Mouse (Mus musculus): ENCODE data around the gene Rps4x. TPM values are rescaled to one million over a fixed set of nuclear protein-coding genes. Genes with fewer than 3 reads are reported as not detected.
"Not testable (repeated sequence)": the region's sequence is repeated elsewhere in the genome, so short reads cannot be mapped to it uniquely, and the experiment has no call there.

The Rps4x gene
- total RNA-seq (2021): 100 to 1,000 TPM; 559 to 636 TPM

DNA sequence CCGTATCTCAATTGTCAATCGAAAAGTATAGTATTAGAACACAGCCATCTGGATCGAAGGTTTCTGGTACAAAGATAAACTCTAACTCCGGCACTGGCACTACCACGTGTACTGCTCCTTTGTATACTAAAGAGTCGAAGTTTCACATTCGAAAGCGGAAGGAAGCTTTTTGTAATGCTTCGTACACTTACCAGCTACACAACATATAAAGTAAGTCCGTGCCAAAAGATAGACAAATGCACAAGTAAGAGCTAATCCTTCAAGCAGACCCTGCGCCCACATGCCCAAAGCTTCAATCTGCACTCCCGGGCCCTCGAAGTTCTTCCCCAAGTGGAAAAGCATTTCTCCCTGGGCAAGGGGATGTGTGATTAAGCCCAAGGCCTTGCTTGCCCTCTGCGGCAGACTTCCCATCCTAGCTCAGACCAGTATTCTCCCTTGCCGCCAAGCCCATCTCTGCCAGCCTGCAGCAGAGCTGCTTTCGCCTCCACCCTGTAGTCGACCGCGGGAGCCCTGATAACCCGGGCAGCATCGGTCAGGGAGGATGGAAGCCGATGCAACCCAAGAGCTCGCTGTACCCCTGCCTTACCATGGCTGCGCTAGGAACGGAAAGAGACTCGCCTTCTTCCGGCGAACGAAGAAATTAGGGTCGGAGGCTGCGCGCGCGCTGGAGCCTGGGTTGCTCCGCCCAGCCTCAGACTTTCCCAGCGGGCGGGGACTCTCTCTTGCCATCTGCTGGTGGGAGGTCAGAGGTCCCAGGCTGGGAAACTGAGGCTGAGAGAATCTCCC, at the start of gene Rps4x:
Gene Rps4x (minus strand): TSS at position 683 of the 786 bp plus-strand sequence.
- DNase-seq (ENCODE audit: extremely low spot score in 1 of 2, low spot score in 2 of 2): peak; percentile 79 to 87
- intact Hi-C loops (cut with DNase I): no loop called here

GRCm38 (mm10) chrX:102219126-102219525, 29.9 kb upstream of the Rps4x start:
- no peak for DNase-seq (ENCODE audit: extremely low spot score in 1 of 2, low spot score in 2 of 2)
- intact Hi-C loops (cut with DNase I): no loop called here

- not testable (repeated sequence) for DNase-seq (ENCODE audit: extremely low spot score in 1 of 2, low spot score in 2 of 2)
These were observed 26.2 kb upstream of the Rps4x start for GRCm38 (mm10) chrX:102215356-102215755.

GRCm38 (mm10) chrX:102190840-102191239, 1.6 kb upstream of the Rps4x start:
- no peak for DNase-seq (ENCODE audit: extremely low spot score in 1 of 2, low spot score in 2 of 2)
- intact Hi-C loops (cut with DNase I): no loop called here

More at GRCm38 (mm10) chrX:102215356-102215755, 26.2 kb upstream of the Rps4x start:
- intact Hi-C loops (cut with DNase I): not testable (repeated sequence)

GRCm38 (mm10) chrX:102189581-102189980, 387 bp upstream of the Rps4x start:
- intact Hi-C loops (cut with DNase I): no loop called here
- no peak for DNase-seq (ENCODE audit: extremely low spot score in 1 of 2, low spot score in 2 of 2)

- no peak for DNase-seq (ENCODE audit: extremely low spot score in 1 of 2, low spot score in 2 of 2)
- intact Hi-C loops (cut with DNase I): no loop called here
These were observed 2.0 kb downstream of the Rps4x start for GRCm38 (mm10) chrX:102187023-102187699.

- DNase-seq (ENCODE audit: extremely low spot score in 1 of 2, low spot score in 2 of 2): no peak
- intact Hi-C loops (cut with DNase I): no loop called here
These were observed 6.6 kb downstream of the Rps4x start for GRCm38 (mm10) chrX:102182575-102182974.

GRCm38 (mm10) chrX:102175538-102176287, 13.5 kb downstream of the Rps4x start:
- intact Hi-C loops (cut with DNase I): no loop called here
- DNase-seq (ENCODE audit: extremely low spot score in 1 of 2, low spot score in 2 of 2): no peak

- DNase-seq (ENCODE audit: extremely low spot score in 1 of 2, low spot score in 2 of 2): no peak
- intact Hi-C loops (cut with DNase I): no loop called here
These were observed 18.3 kb downstream of the Rps4x start for GRCm38 (mm10) chrX:102170900-102171299.

DNA sequence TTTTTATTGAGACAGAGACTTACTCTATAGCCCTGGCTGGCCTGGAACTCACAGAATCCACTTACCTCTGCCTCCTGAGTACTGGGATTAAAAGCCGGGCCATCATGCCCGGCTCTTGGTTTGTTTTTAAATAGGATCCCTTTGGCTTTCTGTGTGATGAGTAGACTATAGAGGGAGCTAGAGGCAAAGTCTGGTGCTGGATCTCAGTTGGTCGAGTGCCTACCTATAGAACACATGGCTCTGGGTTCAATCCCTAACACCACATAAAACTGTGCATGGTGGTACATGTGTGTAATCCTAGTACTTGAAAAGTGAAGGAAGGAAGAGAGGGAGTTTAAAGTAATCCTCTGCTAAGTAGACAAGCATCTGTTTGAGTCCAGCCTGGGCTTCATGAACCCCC, 19.1 kb downstream of the Rps4x start:
- intact Hi-C loops (cut with DNase I): no loop called here
- DNase-seq (ENCODE audit: extremely low spot score in 1 of 2, low spot score in 2 of 2): no peak

DNA sequence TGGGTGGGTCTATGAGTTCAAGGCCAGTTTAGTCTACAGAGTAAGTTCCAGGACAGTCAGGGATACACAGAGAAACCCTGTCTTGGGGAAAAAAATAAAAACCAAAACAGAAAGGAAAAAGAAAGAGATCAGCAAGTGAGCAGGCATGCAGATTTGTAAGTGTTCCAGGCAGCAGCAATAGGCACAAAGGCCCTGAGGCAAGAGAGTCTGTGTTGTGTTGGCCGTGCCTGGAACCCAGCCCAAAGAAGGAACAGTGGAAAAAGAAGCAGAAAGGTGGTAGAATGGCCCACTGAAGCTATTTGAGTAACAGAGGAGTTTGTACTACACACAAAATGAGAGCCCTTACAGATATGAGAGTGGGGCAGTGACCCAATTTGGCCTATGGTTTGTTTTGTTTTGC, 19.5 kb downstream of the Rps4x start:
- intact Hi-C loops (cut with DNase I): no loop called here
- no peak for DNase-seq (ENCODE audit: extremely low spot score in 1 of 2, low spot score in 2 of 2)

- intact Hi-C loops (cut with DNase I): no loop called here
These were observed 22.2 kb downstream of the Rps4x start for GRCm38 (mm10) chrX:102166986-102167385.

GRCm38 (mm10) chrX:102166521-102166920, 22.7 kb downstream of the Rps4x start:
- DNase-seq (ENCODE audit: extremely low spot score in 1 of 2, low spot score in 2 of 2): no peak
- intact Hi-C loops (cut with DNase I): no loop called here

More at GRCm38 (mm10) chrX:102166986-102167385, 22.2 kb downstream of the Rps4x start:
- DNase-seq (ENCODE audit: extremely low spot score in 1 of 2, low spot score in 2 of 2): no peak

DNA sequence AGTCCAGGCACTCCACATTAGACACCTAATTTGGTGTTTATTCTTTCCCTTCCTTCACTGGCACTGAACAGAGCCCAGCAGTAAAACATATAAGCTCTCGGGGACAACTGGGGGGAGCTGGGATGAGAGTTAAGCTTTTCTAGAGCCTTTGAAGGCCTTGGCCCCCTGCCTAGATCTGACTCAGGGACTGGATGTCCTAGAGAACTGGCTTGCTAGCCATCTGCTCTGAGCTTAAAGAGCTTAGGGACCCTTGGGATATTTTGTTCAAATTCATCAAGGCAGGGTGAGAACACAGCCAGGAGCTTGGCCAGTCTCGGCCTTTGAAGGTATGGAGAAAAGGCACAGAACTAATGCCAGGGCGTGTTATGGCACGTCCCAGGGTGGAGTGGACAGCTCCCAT, 25.7 kb downstream of the Rps4x start:
- intact Hi-C loops (cut with DNase I): no loop called here
- DNase-seq (ENCODE audit: extremely low spot score in 1 of 2, low spot score in 2 of 2): no peak

DNA sequence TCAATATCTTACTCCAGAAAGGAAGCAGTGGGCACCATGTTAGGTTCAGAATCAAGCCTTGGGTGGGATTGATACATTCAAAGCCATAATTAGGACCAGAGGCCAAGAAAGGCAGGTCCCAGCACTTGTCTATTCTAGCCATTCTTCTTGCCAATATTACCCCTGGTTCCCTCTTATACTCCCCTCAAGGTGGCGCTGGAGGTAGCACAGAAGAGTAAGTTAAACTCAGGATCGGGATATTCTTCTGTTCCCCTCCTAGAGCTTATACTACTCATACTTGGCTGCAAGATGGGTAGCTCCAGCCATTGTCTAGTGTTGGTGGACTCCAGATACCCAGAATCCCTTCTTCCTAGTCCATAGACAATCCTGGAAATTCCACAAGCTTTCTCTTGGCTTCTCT, 26.1 kb downstream of the Rps4x start:
- DNase-seq (ENCODE audit: extremely low spot score in 1 of 2, low spot score in 2 of 2): no peak
- intact Hi-C loops (cut with DNase I): no loop called here

GRCm38 (mm10) chrX:102160528-102160927, 28.7 kb downstream of the Rps4x start:
- DNase-seq (ENCODE audit: extremely low spot score in 1 of 2, low spot score in 2 of 2): no peak
- intact Hi-C loops (cut with DNase I): no loop called here

DNA sequence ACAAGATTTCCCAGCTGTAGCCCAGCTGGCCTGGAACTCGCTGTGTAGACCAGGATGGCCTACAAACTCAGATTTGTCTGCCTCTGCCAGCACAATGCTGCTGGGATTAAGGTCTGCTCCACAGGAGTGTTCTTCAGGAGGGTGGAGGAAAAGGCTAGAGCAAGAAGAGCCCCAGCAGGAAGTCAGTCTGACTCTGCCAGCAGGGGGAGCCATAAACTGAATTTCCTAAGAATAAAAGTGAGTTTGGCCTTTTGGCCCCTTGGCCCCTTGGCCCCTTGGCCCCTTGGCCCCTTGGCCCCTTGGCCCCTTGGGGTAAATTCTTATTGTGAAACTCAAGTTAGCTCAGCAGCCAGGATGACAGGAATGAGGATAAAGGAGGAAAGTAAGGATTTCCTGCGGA, 29.4 kb downstream of the Rps4x start:
- DNase-seq (ENCODE audit: extremely low spot score in 1 of 2, low spot score in 2 of 2): no peak
- intact Hi-C loops (cut with DNase I): no loop called here

DNA sequence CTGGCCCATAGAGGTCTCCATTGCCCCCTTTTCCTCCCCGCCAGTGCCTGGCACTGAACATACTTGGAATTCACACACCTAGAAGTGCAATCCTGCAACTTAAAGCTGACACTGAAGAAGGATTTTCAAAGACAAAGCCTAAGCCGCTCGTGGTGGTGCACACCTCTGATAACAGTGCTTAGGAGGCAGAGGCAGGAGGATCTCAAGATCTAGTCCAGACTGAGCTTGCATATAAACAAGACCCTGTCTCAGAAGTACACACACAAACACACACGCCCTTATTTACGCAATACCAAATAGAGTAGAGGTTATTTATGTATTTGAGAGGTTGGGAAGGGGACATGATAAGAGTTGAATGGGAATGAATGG, 31.8 kb downstream of the Rps4x start:
- intact Hi-C loops (cut with DNase I): no loop called here
- no peak for DNase-seq (ENCODE audit: extremely low spot score in 1 of 2, low spot score in 2 of 2)

DNA sequence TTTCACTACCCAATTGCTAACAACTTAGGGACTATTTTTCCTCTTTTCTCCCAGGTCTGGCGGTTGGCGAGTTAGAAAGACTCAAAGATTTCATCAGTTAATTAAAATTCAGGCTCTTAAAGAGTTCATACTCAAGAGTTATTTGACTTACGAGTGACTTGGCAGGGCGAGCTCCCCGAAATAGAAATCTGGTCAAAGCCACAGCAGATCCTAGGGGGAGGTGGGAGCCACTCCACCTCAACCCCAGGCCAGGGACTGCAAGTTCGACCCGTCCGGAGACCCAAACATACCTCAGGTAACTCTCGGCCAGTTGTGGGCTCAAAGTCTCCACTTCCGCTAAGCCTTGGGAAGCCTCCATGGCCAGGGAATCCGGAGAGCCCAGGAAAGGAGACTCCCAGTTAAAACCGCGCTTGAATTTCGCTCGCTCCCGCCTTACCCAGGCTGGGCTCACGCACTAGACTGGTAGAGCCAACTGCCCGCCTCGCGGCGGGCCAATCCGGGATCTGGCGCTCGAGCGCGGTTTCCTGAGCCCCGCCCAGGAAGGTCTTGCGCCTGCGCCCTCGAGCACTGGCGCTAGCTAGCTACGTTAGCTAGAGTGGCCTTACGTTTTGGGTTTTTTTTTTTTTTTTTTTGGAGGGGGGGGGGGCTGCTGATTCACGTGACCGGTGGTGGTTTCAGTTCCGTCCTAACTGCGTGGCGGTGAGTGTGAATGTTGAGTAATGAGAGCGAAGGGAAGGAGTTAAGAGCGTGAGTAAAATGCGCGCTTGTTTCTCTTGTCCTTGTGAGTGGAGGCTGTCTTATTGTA, 32.4 kb downstream of the Rps4x start, which contains the start of gene Ercc6l:
Gene Ercc6l (minus strand): TSS at position 474 of the 805 bp plus-strand sequence.
- intact Hi-C loops (cut with DNase I): no loop called here
- DNase-seq (ENCODE audit: extremely low spot score in 1 of 2, low spot score in 2 of 2): peak; percentile 82 to 95
